Mouse (Mus musculus) lung, postnatal 14 days (tissue): Measurements from ENCODE around the gene Sorbs1.

Experiments
- DNase-seq: peaks from one replicate; pipeline ENCODE4 v3.0.0; 2021

Sorbs1 gene

GRCm38 (mm10) chr19:40336694-40337093 is 176.9 kb downstream of the Sorbs1 start:
- DNase-seq = no peak

DNA sequence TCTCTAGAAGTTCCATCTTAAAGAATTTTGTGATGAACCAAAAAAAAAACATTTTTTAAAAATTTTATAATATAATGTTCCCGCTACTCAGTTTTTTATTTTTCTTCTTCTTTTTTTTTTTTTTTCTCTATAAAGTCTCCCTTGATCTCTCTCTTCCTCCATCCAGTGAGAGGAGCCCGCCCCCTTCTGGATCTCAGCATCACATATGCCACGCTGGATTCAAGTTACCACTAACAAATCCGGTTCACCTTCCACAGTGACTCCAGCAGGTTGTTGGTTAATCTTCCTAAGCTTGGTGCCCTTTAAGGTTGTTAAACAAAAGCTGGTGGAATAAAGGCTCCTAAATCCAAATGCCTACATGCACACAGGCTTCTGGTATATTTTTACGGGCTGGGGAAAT is 179.7 kb downstream of the Sorbs1 start:
- peak; percentile 30 for DNase-seq

GRCm38 (mm10) chr19:40333081-40333480 is 180.5 kb downstream of the Sorbs1 start:
- DNase-seq = no peak

- DNase-seq = no peak
These were observed 181.3 kb downstream of the Sorbs1 start for GRCm38 (mm10) chr19:40332303-40332702.

DNA sequence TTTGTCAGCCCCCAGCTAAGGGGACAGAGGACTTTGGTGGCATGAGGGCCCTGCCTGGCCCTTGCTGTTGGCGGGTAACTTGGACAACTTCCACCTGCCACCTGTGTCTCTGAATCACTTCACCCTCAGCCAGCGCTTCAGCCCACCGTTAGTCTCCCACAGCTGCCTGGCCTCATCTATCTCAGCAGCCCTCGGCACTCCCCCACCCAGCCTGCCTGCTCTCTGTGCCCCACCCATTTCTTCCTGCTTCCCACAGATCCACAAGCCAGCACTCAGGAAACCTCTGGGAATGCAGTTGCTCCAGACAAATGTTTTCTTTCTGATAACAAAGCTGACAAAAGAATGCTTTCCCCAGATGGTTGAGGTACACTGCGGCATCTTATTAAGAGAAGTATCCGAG is 181.7 kb downstream of the Sorbs1 start:
- peak; percentile 37 for DNase-seq

DNA sequence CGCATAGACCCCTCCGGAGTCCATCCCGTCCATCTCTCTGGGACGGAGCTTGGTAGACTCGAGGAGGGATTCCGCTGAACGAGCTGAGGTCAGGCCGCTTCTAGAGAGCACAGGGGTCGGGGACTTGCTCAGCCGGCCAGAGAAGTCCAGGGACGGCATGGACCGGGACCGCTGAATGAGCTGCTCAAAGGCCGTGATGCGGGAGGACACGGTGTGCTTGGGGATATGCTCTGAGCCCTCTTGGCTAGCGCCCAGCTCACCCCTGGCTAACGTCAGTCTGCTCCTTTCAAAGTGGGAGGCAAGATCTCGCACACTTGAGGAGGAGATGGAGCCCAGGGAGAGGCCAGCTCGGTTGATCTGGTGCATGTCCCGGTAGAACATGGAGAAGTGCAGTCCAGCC is 187.5 kb downstream of the Sorbs1 start:
- no peak for DNase-seq

GRCm38 (mm10) chr19:40325381-40325780 is 188.2 kb downstream of the Sorbs1 start:
- DNase-seq = no peak

DNA sequence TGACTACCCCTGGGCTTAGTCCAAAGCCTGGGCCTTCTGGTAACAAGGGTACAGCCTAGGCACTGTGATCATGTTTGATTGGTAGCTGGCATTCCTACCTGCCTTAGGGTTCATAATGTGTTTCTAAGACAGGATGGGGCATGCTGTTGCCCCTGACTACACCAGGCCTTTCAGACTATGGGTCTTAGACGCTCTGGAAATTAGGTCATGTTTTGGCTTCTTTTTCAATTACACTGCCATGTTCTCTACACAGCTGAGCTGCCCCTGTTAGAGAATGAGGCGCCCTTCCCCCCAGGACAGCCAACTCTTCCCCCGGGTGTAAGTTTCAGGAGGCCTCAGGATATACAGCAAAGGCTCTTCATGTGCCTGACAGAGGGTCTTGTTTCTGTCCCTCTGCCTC is 191.4 kb downstream of the Sorbs1 start:
- DNase-seq = no peak

DNA sequence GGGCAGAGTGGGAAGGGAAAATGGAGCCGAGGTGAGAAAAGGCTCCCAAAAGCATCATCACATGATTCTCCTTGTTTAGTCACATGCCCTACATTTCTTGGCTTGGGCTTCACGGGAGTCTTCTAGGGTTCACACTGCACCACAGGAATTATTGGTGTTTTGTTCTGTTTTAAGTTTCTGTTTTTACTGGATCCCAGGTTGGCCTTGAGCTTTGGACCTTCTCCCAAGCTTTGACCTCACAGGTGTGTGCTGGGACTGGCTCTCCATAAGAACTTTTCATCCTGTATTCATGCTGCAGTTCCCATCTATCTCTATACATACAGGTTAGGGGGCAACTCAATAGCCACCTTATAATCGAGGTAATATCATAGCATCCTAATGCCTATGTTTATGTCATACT is 194.4 kb downstream of the Sorbs1 start:
- DNase-seq = no peak

- DNase-seq = no peak
These were observed 195.1 kb downstream of the Sorbs1 start for GRCm38 (mm10) chr19:40318511-40318910.

DNA sequence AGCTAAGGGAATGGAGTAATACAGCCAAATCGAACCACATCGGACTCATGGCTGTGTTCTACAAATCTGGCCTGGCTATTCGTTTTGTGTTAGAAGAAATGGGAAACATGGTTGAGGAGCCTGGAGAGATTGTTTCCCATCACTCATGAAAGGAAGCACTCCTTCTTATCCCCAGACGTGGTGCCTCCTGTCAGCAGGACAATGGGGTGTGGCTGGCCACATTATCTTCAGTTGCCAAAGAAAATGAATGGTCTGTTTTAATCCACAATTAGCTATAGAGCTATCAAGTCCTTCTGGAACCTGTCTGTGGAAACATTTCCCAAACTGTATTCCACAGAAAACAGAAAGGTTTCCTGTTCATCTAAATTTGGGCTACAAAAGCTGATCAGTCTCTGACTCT is 196.6 kb downstream of the Sorbs1 start:
- no peak for DNase-seq

DNA sequence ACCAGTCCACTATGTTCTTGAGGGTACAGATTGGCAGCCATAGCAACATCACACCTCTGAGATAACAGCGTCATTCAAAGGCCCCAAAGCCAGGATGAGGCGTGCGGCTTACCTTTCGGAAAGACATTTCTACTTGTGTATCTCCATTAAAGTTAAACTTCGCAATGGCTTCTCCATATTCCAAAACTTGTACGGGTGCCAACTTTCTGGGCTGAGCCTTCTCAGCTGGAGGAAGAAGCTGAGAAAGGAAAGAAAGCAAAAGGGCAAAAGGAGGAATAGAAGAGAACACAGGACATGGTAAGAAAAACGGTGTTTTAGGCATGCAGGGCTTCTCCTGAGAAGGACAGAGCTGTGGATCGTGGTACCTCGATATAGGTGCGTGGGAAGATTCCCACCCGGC is 199.3 kb downstream of the Sorbs1 start:
- no peak for DNase-seq

DNA sequence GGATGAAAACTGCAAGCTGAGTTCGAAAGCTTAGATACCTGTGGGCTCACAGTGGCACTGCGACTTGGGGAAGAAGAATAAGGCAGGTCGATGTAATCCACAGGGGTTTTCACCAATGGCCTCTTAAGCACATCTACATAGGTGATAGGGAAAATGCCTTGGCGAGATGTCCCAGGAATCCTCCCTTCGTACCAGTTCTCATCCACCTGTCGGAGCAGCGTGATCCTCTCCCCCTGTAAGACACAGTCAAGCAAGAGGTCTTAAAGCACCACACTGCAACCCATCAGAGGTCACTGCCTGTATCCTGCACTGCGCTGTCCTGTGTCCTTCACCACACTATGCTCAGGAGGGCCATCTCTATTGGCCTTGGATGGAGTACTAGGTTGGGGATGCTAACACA is 201.9 kb downstream of the Sorbs1 start:
- DNase-seq = no peak

GRCm38 (mm10) chr19:40310410-40311130 is 203.0 kb downstream of the Sorbs1 start:
- DNase-seq = no peak

DNA sequence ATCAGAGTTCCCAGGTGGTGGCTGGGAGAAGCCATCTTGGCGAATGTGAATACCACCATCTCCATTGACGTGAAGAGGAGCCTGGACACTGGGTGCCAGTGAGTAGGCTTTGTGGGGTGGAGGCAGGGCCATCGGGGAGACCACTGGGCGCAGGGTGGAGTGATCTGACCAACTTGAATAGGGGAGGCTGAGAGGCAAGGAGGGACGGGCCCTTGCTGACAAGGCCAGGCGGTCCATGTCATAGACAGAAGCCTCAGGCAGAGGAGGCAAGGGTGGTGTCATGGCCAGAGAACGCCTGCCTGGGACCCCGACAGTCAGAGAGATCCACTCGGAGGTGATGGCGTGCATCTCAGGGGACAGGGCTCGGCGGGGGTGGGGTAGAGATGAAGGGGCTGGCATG is 203.7 kb downstream of the Sorbs1 start:
- DNase-seq = no peak

- DNase-seq = no peak
These were observed 206.0 kb downstream of the Sorbs1 start for GRCm38 (mm10) chr19:40307550-40307949.

GRCm38 (mm10) chr19:40306631-40307030 is 206.9 kb downstream of the Sorbs1 start:
- DNase-seq = no peak

GRCm38 (mm10) chr19:40305456-40305855 is 208.1 kb downstream of the Sorbs1 start:
- DNase-seq = no peak

DNA sequence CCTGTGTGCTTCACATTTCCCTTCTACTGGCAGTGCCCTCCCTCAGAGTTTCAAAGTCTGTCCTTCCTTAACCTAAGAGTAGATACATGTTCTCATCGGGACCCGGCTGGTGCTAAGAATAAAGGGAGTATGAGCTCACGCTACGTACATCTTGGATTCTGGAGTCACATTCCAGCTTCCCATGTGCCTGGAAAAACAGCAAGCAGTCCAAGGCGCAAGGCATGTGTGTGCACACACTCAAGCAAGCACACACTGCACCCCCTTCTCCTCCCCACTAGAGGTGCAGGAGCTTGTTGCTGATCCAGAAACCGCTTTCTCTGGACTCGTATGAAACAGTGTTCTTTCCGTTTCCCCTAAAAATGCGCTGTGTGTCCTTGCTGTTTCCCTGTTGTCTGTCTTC is 210.7 kb downstream of the Sorbs1 start:
- DNase-seq = no peak

GRCm38 (mm10) chr19:40302477-40302876 is 211.1 kb downstream of the Sorbs1 start:
- no peak for DNase-seq

DNA sequence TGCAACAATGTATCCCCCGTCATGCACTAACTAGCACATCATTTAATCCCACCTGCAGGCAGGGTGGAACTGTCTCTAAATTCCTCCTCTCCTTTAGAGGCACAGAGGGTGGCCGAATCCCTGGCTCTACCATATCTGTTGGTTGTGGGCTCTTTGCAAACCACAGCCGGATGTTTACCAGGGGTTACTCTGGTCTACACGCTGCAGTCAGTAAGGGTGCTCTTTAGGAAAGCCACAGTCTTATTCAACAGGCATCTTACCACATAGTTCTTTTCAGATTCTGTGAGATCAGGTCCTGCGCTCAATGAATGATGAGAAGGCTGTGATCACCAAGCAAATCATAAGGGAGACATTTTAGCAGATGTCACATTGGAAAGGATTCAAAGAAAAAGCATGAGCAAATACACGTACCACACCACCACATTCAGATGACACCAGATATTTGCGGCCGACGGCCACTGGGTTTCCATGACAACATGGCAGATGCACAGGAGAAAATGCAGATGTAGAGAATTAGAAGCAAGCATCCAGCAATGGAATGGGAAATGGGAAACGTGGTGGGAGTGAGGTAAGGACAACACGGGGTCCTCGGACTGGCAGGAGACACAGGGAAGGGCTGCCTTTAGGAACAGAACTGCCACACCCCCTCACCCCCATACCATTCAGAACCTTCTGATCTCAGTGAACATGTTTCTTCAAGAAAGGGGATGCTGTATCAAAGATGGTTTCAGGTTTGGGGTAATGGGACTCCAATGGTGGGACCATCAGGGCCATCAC is 213.4 kb downstream of the Sorbs1 start:
- no peak for DNase-seq

GRCm38 (mm10) chr19:40299182-40299581 is 214.4 kb downstream of the Sorbs1 start:
- no peak for DNase-seq

GRCm38 (mm10) chr19:40298574-40298973 is 215.0 kb downstream of the Sorbs1 start:
- DNase-seq = no peak

DNA sequence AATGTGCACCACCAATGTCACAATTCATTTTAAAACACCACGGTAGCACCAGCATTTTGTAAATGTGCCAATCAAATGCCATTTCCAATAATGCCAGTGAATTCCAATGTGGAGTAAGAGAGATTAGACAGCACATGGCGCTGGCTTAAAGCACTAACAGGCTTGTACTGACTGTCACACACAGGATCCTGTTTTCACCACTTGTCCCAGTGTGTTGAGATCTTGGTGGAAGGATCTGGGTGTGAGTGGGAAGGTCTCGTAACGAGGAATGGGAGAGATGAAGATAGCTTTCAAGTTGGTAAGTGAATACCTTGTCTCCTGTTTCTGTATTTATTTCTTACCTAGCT is 215.8 kb downstream of the Sorbs1 start:
- no peak for DNase-seq
